In the genomic region with DNA sequence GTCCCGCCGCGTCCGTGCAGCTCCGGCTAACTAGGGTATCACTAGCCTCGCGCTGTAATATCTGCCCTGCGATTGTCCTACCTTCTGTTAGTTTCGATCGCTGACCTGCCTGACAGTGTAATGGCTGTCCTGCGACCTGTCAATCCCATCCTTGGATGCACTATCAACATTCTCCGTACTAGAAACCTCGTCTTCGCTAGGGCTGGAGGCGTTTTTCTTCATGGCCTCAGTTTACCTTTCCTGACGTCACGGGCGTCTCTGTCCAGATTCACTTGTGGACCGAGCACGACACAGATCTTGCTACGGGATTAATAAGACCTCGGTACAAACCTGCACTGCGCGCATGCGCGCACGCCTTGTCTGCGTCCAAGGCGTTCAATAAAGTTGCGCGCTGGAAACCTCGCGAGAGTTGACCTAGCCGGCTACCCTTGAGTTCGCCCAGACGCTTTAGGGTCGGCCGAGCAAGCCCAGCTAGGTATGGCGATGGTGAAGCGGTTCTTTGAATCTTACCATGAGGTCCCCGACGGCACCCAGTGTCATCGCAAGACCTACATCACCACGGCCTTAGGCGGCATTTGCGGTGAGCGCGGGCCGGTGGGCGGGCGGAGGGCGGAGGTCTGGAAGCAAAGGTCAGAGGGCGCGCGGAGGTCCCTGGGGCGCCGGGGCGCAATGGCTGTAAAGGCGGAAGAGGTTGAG, we compare ENCODE assay signal across 8 mouse cellular contexts. TPM values are rescaled to one million over a fixed set of nuclear protein-coding genes. Genes with fewer than 3 reads are reported as not detected.
DNase-seq lines count a peak whose midpoint lies in the region; ATAC-seq and TF ChIP-seq lines count a peak whose summit lies in the region.

A gene (plus strand): TSS at position 405 of the 696 bp plus-strand sequence.
A gene (minus strand): TSS at position 660 of the 696 bp plus-strand sequence.

- peaks cover 0 to 9% of the 10 kb centered on the region in 2 experiments; a peak in 2 of 4 replicates for H3K4me1 ChIP-seq in ES-E14 (ENCODE audit: control insufficient read depth in 2 of 2, insufficient read depth in 2 of 2, low read length in 2 of 2, poor library complexity in 1 of 2)
- H3K4me1 ChIP-seq in forebrain, embryonic 15.5 days: peaks cover 28% of the 10 kb centered on the region
- peaks cover 2% of the 10 kb centered on the region; the same call in 1 of the 2 replicates for H3K4me1 ChIP-seq in lung, adult 2 months (ENCODE audit: control insufficient read depth, insufficient read depth, low read length)

- peak within 1 kb of the TSS; percentile 88 for H3K27ac ChIP-seq in ES-E14 (ENCODE audit: insufficient read depth, low read depth, low read length, poor library complexity, severe bottlenecking)
- H3K27ac ChIP-seq in forebrain, embryonic 15.5 days (replicated peaks): peak within 1 kb of the TSS; percentile 85

- H3K4me3 ChIP-seq in ES-E14 (ENCODE audit: insufficient read depth in 1 of 2, low read depth in 1 of 2, low read length in 2 of 2, poor library complexity in 1 of 2, severe bottlenecking in 1 of 2): peak within 1 kb of the TSS; percentile 94 to 96
- peak within 1 kb of the TSS; percentile 75 for H3K4me3 ChIP-seq in forebrain, embryonic 15.5 days
- peak within 1 kb of the TSS; percentile 86 for H3K4me3 ChIP-seq in lung, adult 2 months (replicated peaks; ENCODE audit: extremely low read depth, low read depth, low read length)

- peak; percentile 93; the same call in 1 of the 2 replicates for TF ChIP-seq POLR2A in lung, adult 2 months (IDR thresholded peaks at IDR 0.05; ENCODE audit: borderline replicate concordance, extremely low read depth, low read depth, low read length)

- peak; percentile 80 for ATAC-seq in forebrain, embryonic 15.5 days (replicated peaks)
- ATAC-seq in neutrophil, adult 5-6 weeks (ENCODE audit: extremely low read depth, insufficient number of reproducible peaks, low FRiP score, poor library complexity, severe bottlenecking): peak; percentile 55

- H3K9me3 ChIP-seq in ES-E14 (ENCODE audit: control insufficient read depth, insufficient read depth, low read depth, low read length): no peaks in the 10 kb centered on the region
- no peaks in the 10 kb centered on the region for H3K9me3 ChIP-seq in forebrain, embryonic 15.5 days

- peak within 1 kb of the TSS; percentile 97 for H3K9ac ChIP-seq in ES-E14 (ENCODE audit: insufficient read depth, low read depth, low read length, poor library complexity, severe bottlenecking)
- H3K9ac ChIP-seq in forebrain, embryonic 15.5 days (replicated peaks): peak within 1 kb of the TSS; percentile 93

- in situ Hi-C loops in ES-E14 (cut with MboI; ENCODE audit: low sequenced_read_pairs in 2 of 2, unreplicated experiment in 2 of 2): no loop called here

- peak; percentile 98 for DNase-seq in ES-E14 (ENCODE audit: low read depth, low spot score)
- DNase-seq in cerebellum, adult 11-12 months: peak; percentile 93
- DNase-seq in heart, postnatal 25 days (ENCODE audit: low spot score): peak; percentile 84
- DNase-seq in layer of hippocampus, adult 18-20 months (ENCODE audit: low spot score in 2 of 2): peak; percentile 83 to 96
- peak; percentile 94 for DNase-seq in lung, adult 2 months
- peak; percentile 81 to 86 for DNase-seq in thymus, adult 18-20 months

- WGBS in forebrain, embryonic 15.5 days: under 1% methylated on average over 59 of the region's 59 CpGs
- under 1% methylated on average over 59 of the region's 59 CpGs for WGBS in lung, adult 2 months

- intact Hi-C loops in heart, postnatal 25 days (cut with DNase I): loop anchor here (2.0 kb wide), 1 partner anchor 39 kb away; a partner anchor contains a TSS

- H3K4me2 ChIP-seq in forebrain, embryonic 15.5 days (replicated peaks): peak within 1 kb of the TSS; percentile 74

- TF ChIP-seq CTCF in lung, adult 2 months (IDR thresholded peaks at IDR 0.05; ENCODE audit: insufficient read depth, low read length): no peak

- H3K36me3 ChIP-seq in ES-E14 (ENCODE audit: control insufficient read depth, insufficient read depth, low read length, poor library complexity, severe bottlenecking): peaks cover 20% of the 10 kb centered on the region
- peaks cover 16% of the 10 kb centered on the region for H3K36me3 ChIP-seq in forebrain, embryonic 15.5 days

- no peaks in the 10 kb centered on the region for H3K27me3 ChIP-seq in forebrain, embryonic 15.5 days

TF ChIP-seq in ES-E14, 5 proteins besides CTCF, POLR2A, EP300 and RAD21:
- TF ChIP-seq MAFK (IDR thresholded peaks at IDR 0.05; ENCODE audit: insufficient read depth, low read depth, low read length) (no peak), CHD2 (IDR thresholded peaks at IDR 0.05; ENCODE audit: low read depth, low read length) (peak; percentile 99), ZNF384 (IDR thresholded peaks at IDR 0.05; ENCODE audit: low read depth, low read length) (peak; percentile 64; the same call in 1 of the 2 replicates), ZC3H11A (IDR thresholded peaks at IDR 0.05; ENCODE audit: borderline replicate concordance, low read depth, low read length) (no peak), HCFC1 (IDR thresholded peaks at IDR 0.05; ENCODE audit: borderline replicate concordance, insufficient read depth, low read length) (peak; percentile 73; the same call in 1 of the 2 replicates)

RNA-seq across cellular contexts. Expression of the first gene that starts in this region (rescaled TPM):
- total RNA-seq in ES-E14 (2012; rRNA removed): 484 and 561 TPM in 2 replicates
- polyA plus RNA-seq in forebrain, embryonic 15.5 days (2015; fragmentation: Nextera tagmentation; extraction: Ambion mirVana): 425 and 444 TPM in 2 replicates
- 100 to 1,000 TPM; 913 to 934 TPM for total RNA-seq in heart, postnatal 25 days (2021)
- 100 to 1,000 TPM; 213 to 228 TPM for total RNA-seq in layer of hippocampus, adult 18-20 months (2021)
- 348 and 393 TPM in 2 replicates for polyA plus RNA-seq in lung, adult 2 months (2012; rRNA removed)
- total RNA-seq in neutrophil, adult 5-6 weeks (2017): 31.2 and 33.6 TPM in 2 replicates

RNA-seq across cellular contexts. Expression of the second gene that starts in this region (rescaled TPM):
- 7.7 and 8.4 TPM in 2 replicates for total RNA-seq in ES-E14 (2012; rRNA removed)
- 18.4 and 20.3 TPM in 2 replicates for polyA plus RNA-seq in forebrain, embryonic 15.5 days (2015; fragmentation: Nextera tagmentation; extraction: Ambion mirVana)
- 1 to 10 TPM; 5.0 to 5.2 TPM for total RNA-seq in heart, postnatal 25 days (2021)
- total RNA-seq in layer of hippocampus, adult 18-20 months (2021): 10 to 100 TPM in 1 of 2 experiments, 1 to 10 TPM in 1; 9.6 to 10.2 TPM
- 31.9 and 32.4 TPM in 2 replicates for polyA plus RNA-seq in lung, adult 2 months (2012; rRNA removed)
- 10.7 and 10.8 TPM in 2 replicates for total RNA-seq in neutrophil, adult 5-6 weeks (2017)

Comparison
In these comparisons a context has a peak if more than half of its experiments do, and no peak if none do; other contexts are left out.
1. Peak in every context shown above with its lines: DNase-seq, ATAC-seq, H3K4me3 ChIP-seq and H3K27ac ChIP-seq.